Mouse (Mus musculus) liver, adult 2 months (tissue): ENCODE results near the gene Galntl5. TPM values are rescaled to one million over a fixed set of nuclear protein-coding genes. Genes with fewer than 3 reads are reported as not detected.

Experiments used
- DNase-seq: peaks from one replicate; pipeline ENCODE4 v3.0.0-alpha.2; 2011; ENCODE audit warnings: low read depth, low spot score; ENCODE audit errors: extremely low read depth
- H3K27ac ChIP-seq: fragments of 200-500 bp; replicated peaks from 2 replicates; pipeline ENCODE4 v1.5.1; 2012; ENCODE audit warnings: low read depth, mild to moderate bottlenecking, control low read depth, inconsistent platforms, low read length; ENCODE audit not compliant: insufficient read depth
- H3K27me3 ChIP-seq: fragments of 200-500 bp; 2 replicates; pipeline ENCODE4 v1.6.1; 2012; ENCODE audit warnings: mild to moderate bottlenecking, moderate library complexity, low read length, inconsistent platforms; ENCODE audit not compliant: control insufficient read depth, insufficient read depth
- H3K36me3 ChIP-seq: fragments of 200-500 bp; 2 replicates; pipeline ENCODE4 v1.6.1; 2012; ENCODE audit warnings: low read length, inconsistent platforms; ENCODE audit not compliant: control insufficient read depth, insufficient read depth
- H3K4me1 ChIP-seq: fragments of 200-500 bp; 2 replicates; pipeline ENCODE4 v1.6.1; 2011; ENCODE audit warnings: low read length; ENCODE audit not compliant: control insufficient read depth, insufficient read depth
- H3K4me3 ChIP-seq: fragments of 200-500 bp; 2 replicates; pipeline ENCODE4 v1.5.1; 2011; ENCODE audit warnings: low read depth, mild to moderate bottlenecking, control low read depth, low read length, moderate library complexity; ENCODE audit not compliant: insufficient read depth
- H3K79me2 ChIP-seq: fragments of 200-500 bp; 2 replicates; pipeline ENCODE4 v1.6.1; 2012; ENCODE audit warnings: inconsistent platforms, mild to moderate bottlenecking, low read length, moderate library complexity; ENCODE audit not compliant: control insufficient read depth, insufficient read depth
- H3K9ac ChIP-seq: fragments of 200-500 bp; 2 replicates; pipeline ENCODE4 v1.6.1; 2012; ENCODE audit warnings: low read depth, mild to moderate bottlenecking, control low read depth, inconsistent platforms, low read length
- CTCF ChIP-seq: fragments of 200-500 bp; IDR thresholded peaks from 2 replicates; pipeline ENCODE4 v1.5.1; 2011; ENCODE audit warnings: low read depth, low read length, control low read depth
- POLR2A ChIP-seq: fragments of 200-500 bp; IDR thresholded peaks from 2 replicates; pipeline ENCODE4 v1.6.1; 2011; ENCODE audit warnings: low read length, control low read depth; ENCODE audit not compliant: insufficient read depth; ENCODE audit errors: extremely low read depth
- WGBS: fragments of 180-500 bp; shearing (Covaris S2); methylation state at CpG from one replicate; pipeline ENCODE4 v1.1.7; 2018; 5-methylcytosine and 5-hydroxymethylcytosine counted together
- polyA plus RNA-seq: library from polyadenylated mRNA; depleted of rRNA; stranded (reverse); fragments of >200 nt; gene quantifications from 2 replicates; pipeline ENCODE4 v1.2.3, GENCODE M21; 2012; rRNA removed
- total RNA-seq: library from RNA; depleted of rRNA; stranded (reverse); fragments of >200 nt; gene quantifications from 2 replicates; pipeline ENCODE4 v1.2.3, GENCODE M21; 2014; rRNA removed

Gene Galntl5
- total and polyA plus RNA-seq, 2 experiments = not detected

GRCm38 (mm10) chr5:25254491-25254890 lies 73.2 kb downstream of the Galntl5 start:
- H3K9ac ChIP-seq = no peak overlapping the region
- H3K79me2 ChIP-seq = no peaks in the 10 kb centered on the region
- H3K27me3 ChIP-seq = no peaks in the 10 kb centered on the region
- TF ChIP-seq CTCF = no peak
- no peak for TF ChIP-seq POLR2A
- 92% methylated on average over 4 of the region's 4 CpGs for WGBS
- H3K4me1 ChIP-seq = peaks cover 15% of the 10 kb centered on the region
- no peak overlapping the region for H3K4me3 ChIP-seq
- H3K36me3 ChIP-seq = peaks cover 14% of the 10 kb centered on the region; the same call in 1 of the 2 replicates
- no peak overlapping the region for H3K27ac ChIP-seq
- DNase-seq = no peak

GRCm38 (mm10) chr5:25256686-25257085 lies 75.4 kb downstream of the Galntl5 start:
- H3K79me2 ChIP-seq = no peaks in the 10 kb centered on the region
- H3K27ac ChIP-seq = no peak overlapping the region
- peaks cover 11% of the 10 kb centered on the region; the same call in 1 of the 2 replicates for H3K36me3 ChIP-seq
- H3K27me3 ChIP-seq = no peaks in the 10 kb centered on the region
- no peak overlapping the region for H3K4me3 ChIP-seq
- no peak for TF ChIP-seq POLR2A
- TF ChIP-seq CTCF = no peak
- H3K4me1 ChIP-seq = peaks cover 15% of the 10 kb centered on the region
- 88% methylated on average over 2 of the region's 2 CpGs for WGBS
- DNase-seq = no peak
- no peak overlapping the region for H3K9ac ChIP-seq

- Histone ChIP-seq H3K79me2 (no peaks in the 10 kb centered on the region), H3K9ac (no peak overlapping the region), H3K27ac (no peak overlapping the region), H3K4me1 (no peaks in the 10 kb centered on the region), H3K4me3 (no peak overlapping the region), H3K27me3 (no peaks in the 10 kb centered on the region), H3K36me3 (peaks cover 31% of the 10 kb centered on the region)
- DNase-seq = no peak
- 91% methylated on average over 6 of the region's 6 CpGs for WGBS
- TF ChIP-seq CTCF (no peak), POLR2A (no peak)
Observed at GRCm38 (mm10) chr5:25261452-25261851, 80.2 kb downstream of the Galntl5 start.

GRCm38 (mm10) chr5:25262266-25262665 lies 81.0 kb downstream of the Galntl5 start:
- Histone ChIP-seq H3K27ac (no peak overlapping the region), H3K27me3 (no peaks in the 10 kb centered on the region), H3K4me1 (no peaks in the 10 kb centered on the region), H3K4me3 (no peak overlapping the region), H3K36me3 (peaks cover 33% of the 10 kb centered on the region), H3K79me2 (no peaks in the 10 kb centered on the region), H3K9ac (no peak overlapping the region)
- DNase-seq = no peak
- 82% methylated on average over 7 of the region's 7 CpGs for WGBS
- no peak for TF ChIP-seq CTCF
- no peak for TF ChIP-seq POLR2A

- Histone ChIP-seq H3K9ac (no peak overlapping the region), H3K4me1 (no peaks in the 10 kb centered on the region), H3K27me3 (no peaks in the 10 kb centered on the region), H3K36me3 (peaks cover 35% of the 10 kb centered on the region), H3K4me3 (no peak overlapping the region), H3K79me2 (no peaks in the 10 kb centered on the region), H3K27ac (no peak overlapping the region)
- DNase-seq = no peak
- TF ChIP-seq POLR2A (no peak), CTCF (no peak)
- 96% methylated on average over 4 of the region's 4 CpGs for WGBS
Observed at GRCm38 (mm10) chr5:25268258-25268888, 87.1 kb downstream of the Galntl5 start.

Other genes starting within 250 kb of the Galntl5 start
- 19.1 and 21.1 TPM in 2 replicates for gene Prkag2, start 80.8 kb upstream of the Galntl5 start, total RNA-seq
- gene Prkag2, start 80.8 kb upstream of the Galntl5 start, polyA plus RNA-seq = 12.4 and 14.8 TPM in 2 replicates
- 13.4 and 16.2 TPM in 2 replicates for gene Galnt11, start 40.4 kb downstream of the Galntl5 start, total RNA-seq
- gene Galnt11, start 40.4 kb downstream of the Galntl5 start, polyA plus RNA-seq = 7.0 and 8.5 TPM in 2 replicates
- not detected in 2 replicates for gene E130116L18Rik, start 41.7 kb downstream of the Galntl5 start, total RNA-seq
- not detected in 2 replicates for gene E130116L18Rik, start 41.7 kb downstream of the Galntl5 start, polyA plus RNA-seq